Mouse (Mus musculus) ES-E14 (cell line): ENCODE data around the gene Rdh19.

Source experiments
- MAFK ChIP-seq: IDR thresholded peaks from 2 replicates; pipeline ENCODE4 v1.6.1; 2014; ENCODE audit warnings: mild to moderate bottlenecking, low read depth, low read length, inconsistent platforms; ENCODE audit not compliant: insufficient read depth
- ZC3H11A ChIP-seq: IDR thresholded peaks from 2 replicates; pipeline ENCODE4 v1.6.1; 2012; ENCODE audit warnings: low read depth, mild to moderate bottlenecking, inconsistent platforms, low read length, borderline replicate concordance
- ZNF384 ChIP-seq: IDR thresholded peaks from 2 replicates; pipeline ENCODE4 v1.6.1; 2012; ENCODE audit warnings: low read depth, low read length, inconsistent platforms

DNA sequence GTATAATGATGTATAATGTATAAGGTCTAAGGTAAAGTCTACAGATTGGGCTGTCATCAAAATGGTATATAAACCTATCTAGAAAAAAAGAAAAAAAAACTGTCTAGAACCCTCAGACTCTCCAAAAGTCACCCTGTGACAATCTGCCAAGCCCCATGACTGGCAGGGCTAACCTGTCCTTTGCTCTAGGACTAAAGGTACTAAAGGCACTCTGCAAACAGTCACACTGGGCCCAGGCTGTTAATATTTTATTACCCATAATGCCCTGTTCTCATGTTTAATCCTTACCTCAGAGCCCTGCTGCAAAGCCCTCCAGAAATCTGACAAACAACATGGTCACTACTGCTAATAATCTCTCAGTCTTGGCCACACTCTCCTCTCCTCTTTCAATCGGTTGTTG lies 36.8 kb downstream of the Rdh19 start:
- TF ChIP-seq ZNF384 (no peak), ZC3H11A (no peak), MAFK (no peak)
